Mouse (Mus musculus): Measurements from ENCODE around the gene Rasgrf2. TPM values are rescaled to one million over a fixed set of nuclear protein-coding genes. Genes with fewer than 3 reads are reported as not detected.
"Not testable (repeated sequence)": the region's sequence is repeated elsewhere in the genome, so short reads cannot be mapped to it uniquely, and the experiment has no call there.

Gene Rasgrf2
- polyA plus RNA-seq (2012; rRNA removed) = 0.03 and 0.09 TPM in 2 replicates
- polyA plus RNA-seq (2014; fragmentation: Nextera tagmentation; extraction: Ambion mirVana) = 0.10 and 0.13 TPM in 2 replicates

DNA sequence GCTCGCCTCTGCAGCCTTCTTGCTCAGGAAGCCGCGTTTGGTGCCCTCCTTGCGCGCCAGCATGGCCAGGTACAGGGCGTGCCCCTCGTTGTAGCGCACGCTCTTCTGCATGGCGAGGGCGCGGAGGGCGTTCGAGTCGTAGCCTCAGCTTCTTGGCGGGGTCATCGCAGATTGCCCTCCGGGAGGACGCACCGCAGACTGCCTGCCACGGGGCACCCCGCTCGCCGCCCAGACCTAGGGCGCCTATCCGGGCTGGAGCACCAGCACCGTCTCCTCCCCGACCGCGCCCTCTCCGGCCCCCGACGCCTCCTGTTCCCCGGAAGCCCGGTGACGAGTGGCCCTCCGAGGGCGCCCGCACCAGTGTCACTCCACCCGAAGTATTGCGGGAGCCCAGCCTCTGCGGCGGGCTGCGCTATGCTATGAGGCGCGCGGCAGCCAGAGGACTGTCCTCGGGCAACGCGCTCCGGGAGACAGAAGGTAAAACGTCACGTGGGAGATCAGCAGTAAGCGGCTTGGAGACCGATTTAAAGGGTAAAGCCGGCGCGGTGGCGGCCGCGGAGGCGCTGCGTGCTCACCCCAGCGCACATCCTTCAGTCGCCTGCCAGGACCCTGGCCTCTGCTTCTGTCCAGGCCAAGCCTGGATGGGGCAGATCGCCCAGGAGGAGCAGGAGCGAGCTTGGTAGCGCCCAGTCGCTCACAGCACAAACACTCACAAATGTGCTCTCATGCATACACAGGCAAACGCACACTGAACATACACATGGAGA is at the start of gene Rasgrf2:
TSS of gene Rasgrf2 (minus strand) at position 273 of the 767 bp plus-strand sequence.
- peak; percentile 23; the same call in 1 of the 2 replicates for ATAC-seq (ENCODE audit: insufficient read depth)
- H3K27ac ChIP-seq = no peak within 1 kb of the TSS
- H3K4me3 ChIP-seq (ENCODE audit: insufficient read depth in 1 of 2, low read depth in 2 of 2, low read length in 2 of 2) = peak within 1 kb of the TSS; percentile 8 to 39; a peak in 3 of 4 replicates
- H3K4me2 ChIP-seq (ENCODE audit: low read depth) = peak within 1 kb of the TSS; percentile 58
- DNase-seq (ENCODE audit: low read depth in 3 of 3, low spot score in 3 of 3) = no peak
- H3K36me3 ChIP-seq (replicated peaks; ENCODE audit: control insufficient read depth, insufficient read depth, low read depth) = no peaks in the 10 kb centered on the region
- no peaks in the 10 kb centered on the region for H3K9me3 ChIP-seq (ENCODE audit: control insufficient read depth, low read length)
- H3K4me1 ChIP-seq (replicated peaks; ENCODE audit: control insufficient read depth in 2 of 2, insufficient read depth in 2 of 2, low read length in 1 of 2) = no peaks in the 10 kb centered on the region
- WGBS (ENCODE audit: insufficient replicate concordance) = 2% methylated on average over 70 of the region's 70 CpGs
- TF ChIP-seq CTCF (IDR thresholded peaks at IDR 0.05; ENCODE audit: low read depth) (no peak), EP300 (IDR thresholded peaks at IDR 0.05; ENCODE audit: low read depth) (no peak)
- peaks cover 12% of the 10 kb centered on the region for H3K27me3 ChIP-seq (ENCODE audit: control insufficient read depth, insufficient read depth, low read length)
- no peak within 1 kb of the TSS for H3K9ac ChIP-seq (replicated peaks)

DNA sequence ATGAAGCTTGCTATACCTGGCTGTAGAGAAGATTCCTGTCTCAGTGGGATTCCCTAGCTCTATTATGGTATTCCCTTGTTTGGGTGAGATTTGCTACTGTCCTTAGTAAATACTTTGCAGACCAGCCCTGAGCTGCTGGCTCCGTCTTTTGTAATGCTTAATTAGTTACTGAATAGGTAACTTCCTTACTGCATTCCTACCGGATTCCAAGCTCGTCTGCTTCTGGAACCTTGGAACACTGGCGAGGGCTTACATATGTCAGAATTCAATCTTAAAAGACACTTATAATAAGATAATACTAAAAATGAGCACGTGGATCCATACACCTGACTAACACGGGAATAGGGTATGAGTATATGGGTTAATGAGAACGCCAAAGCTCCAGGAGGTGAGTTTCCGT is 41.2 kb upstream of the Rasgrf2 start:
- not testable (repeated sequence) for H3K4me1 ChIP-seq (replicated peaks; ENCODE audit: control insufficient read depth in 2 of 2, insufficient read depth in 2 of 2, low read length in 1 of 2); DNase-seq (ENCODE audit: low read depth in 3 of 3, low spot score in 3 of 3); H3K4me3 ChIP-seq (ENCODE audit: insufficient read depth in 1 of 2, low read depth in 2 of 2, low read length in 2 of 2); H3K27me3 ChIP-seq (ENCODE audit: control insufficient read depth, insufficient read depth, low read length); ATAC-seq (ENCODE audit: insufficient read depth); H3K27ac ChIP-seq; H3K9me3 ChIP-seq (ENCODE audit: control insufficient read depth, low read length); H3K36me3 ChIP-seq (replicated peaks; ENCODE audit: control insufficient read depth, insufficient read depth, low read depth); H3K4me2 ChIP-seq (ENCODE audit: low read depth); H3K9ac ChIP-seq (replicated peaks)
- WGBS (ENCODE audit: insufficient replicate concordance) = 62% methylated on average over 8 of the region's 8 CpGs

DNA sequence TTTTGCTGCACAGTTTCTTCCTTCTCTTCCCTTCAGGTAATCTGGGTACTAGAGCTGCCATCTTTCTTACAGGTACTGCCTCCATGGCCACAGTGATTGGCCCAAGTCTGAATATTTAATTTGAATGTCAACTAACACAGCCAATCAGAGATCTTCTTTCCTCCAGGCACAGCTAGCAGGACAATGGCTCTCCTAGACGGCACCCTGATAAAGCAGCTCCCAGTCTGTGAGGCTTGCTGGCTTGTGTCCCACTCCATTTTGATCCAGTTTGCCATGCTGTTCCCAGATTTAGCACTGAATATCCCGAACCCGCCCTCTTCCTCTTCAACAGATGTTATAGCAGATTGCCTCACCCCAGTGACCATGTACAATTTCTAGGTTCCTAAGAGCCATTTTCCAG is 19.1 kb upstream of the Rasgrf2 start:
- DNase-seq (ENCODE audit: low read depth in 3 of 3, low spot score in 3 of 3) = no peak
- no peak for TF ChIP-seq EP300 (IDR thresholded peaks at IDR 0.05; ENCODE audit: low read depth)
- TF ChIP-seq CTCF (IDR thresholded peaks at IDR 0.05; ENCODE audit: low read depth) = no peak

DNA sequence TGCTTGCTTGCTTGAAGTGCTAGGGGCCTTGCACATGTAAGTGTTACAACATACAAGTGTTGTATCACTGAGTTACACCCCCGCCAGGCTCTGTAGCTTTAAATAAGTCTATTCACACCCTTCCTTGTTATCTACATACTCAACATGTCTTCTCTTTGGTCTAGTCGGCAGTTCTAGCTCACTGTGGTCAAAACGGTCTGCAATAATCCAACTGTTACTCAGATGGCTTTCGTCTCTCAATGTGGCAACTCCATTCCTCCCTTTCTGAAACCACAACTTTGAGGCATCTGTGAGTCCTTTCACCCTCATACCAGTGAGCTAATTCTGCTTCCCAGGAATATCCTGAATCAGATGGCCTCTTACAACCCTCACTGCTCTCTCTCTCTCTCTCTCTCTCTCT is 17.4 kb upstream of the Rasgrf2 start:
- 39% methylated on average over 4 of the region's 4 CpGs for WGBS (ENCODE audit: insufficient replicate concordance)
- Histone ChIP-seq H3K27me3 (ENCODE audit: control insufficient read depth, insufficient read depth, low read length) (no peaks in the 10 kb centered on the region), H3K36me3 (replicated peaks; ENCODE audit: control insufficient read depth, insufficient read depth, low read depth) (no peaks in the 10 kb centered on the region), H3K4me2 (ENCODE audit: low read depth) (no peak overlapping the region), H3K27ac (no peak overlapping the region), H3K4me3 (ENCODE audit: insufficient read depth in 1 of 2, low read depth in 2 of 2, low read length in 2 of 2) (no peak overlapping the region), H3K9me3 (ENCODE audit: control insufficient read depth, low read length) (0 out of 2 replicates have a peak, but pooled peaks cover 2% of the 10 kb centered on the region), H3K9ac (replicated peaks) (no peak overlapping the region), H3K4me1 (replicated peaks; ENCODE audit: control insufficient read depth in 2 of 2, insufficient read depth in 2 of 2, low read length in 1 of 2) (no peaks in the 10 kb centered on the region)
- no peak for TF ChIP-seq EP300 (IDR thresholded peaks at IDR 0.05; ENCODE audit: low read depth)
- no peak for TF ChIP-seq CTCF (IDR thresholded peaks at IDR 0.05; ENCODE audit: low read depth)
- DNase-seq (ENCODE audit: low read depth in 3 of 3, low spot score in 3 of 3) (no peak), ATAC-seq (ENCODE audit: insufficient read depth) (no peak)

More for the DNA sequence above, 19.1 kb upstream of the Rasgrf2 start:
- Histone ChIP-seq H3K9ac (replicated peaks) (no peak overlapping the region), H3K4me1 (replicated peaks; ENCODE audit: control insufficient read depth in 2 of 2, insufficient read depth in 2 of 2, low read length in 1 of 2) (no peaks in the 10 kb centered on the region), H3K4me3 (ENCODE audit: insufficient read depth in 1 of 2, low read depth in 2 of 2, low read length in 2 of 2) (no peak overlapping the region), H3K27ac (no peak overlapping the region), H3K4me2 (ENCODE audit: low read depth) (no peak overlapping the region), H3K27me3 (ENCODE audit: control insufficient read depth, insufficient read depth, low read length) (no peaks in the 10 kb centered on the region), H3K9me3 (ENCODE audit: control insufficient read depth, low read length) (no peaks in the 10 kb centered on the region), H3K36me3 (replicated peaks; ENCODE audit: control insufficient read depth, insufficient read depth, low read depth) (no peaks in the 10 kb centered on the region)
- ATAC-seq (ENCODE audit: insufficient read depth) = no peak
- WGBS (ENCODE audit: insufficient replicate concordance) = 54% methylated on average over 3 of the region's 3 CpGs

DNA sequence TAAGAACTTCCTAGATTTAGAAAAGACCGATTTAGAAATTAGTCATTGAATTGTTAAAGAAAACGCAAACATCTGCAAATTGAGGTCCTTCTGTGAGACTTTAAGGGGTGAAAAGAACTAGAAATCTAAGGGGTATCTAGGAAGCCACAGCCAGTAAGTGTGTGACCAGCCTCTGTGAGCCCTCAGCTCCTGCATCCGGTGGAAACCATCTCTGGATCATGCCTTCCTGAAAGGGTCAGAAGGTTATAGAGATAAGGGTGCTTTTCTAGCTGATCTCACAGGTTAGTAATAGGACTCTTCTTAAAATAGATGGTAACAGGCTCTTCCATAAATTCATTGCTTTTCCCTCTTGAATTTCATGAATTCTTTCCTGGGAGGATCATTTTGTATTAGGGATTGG is 3.3 kb upstream of the Rasgrf2 start:
- no peak for ATAC-seq (ENCODE audit: insufficient read depth)
- no peak for DNase-seq (ENCODE audit: low read depth in 3 of 3, low spot score in 3 of 3)
- WGBS (ENCODE audit: insufficient replicate concordance) = 43% methylated on average over 3 of the region's 3 CpGs
- Histone ChIP-seq H3K9me3 (ENCODE audit: control insufficient read depth, low read length) (no peaks in the 10 kb centered on the region), H3K27me3 (ENCODE audit: control insufficient read depth, insufficient read depth, low read length) (peaks cover 12% of the 10 kb centered on the region), H3K27ac (no peak overlapping the region), H3K9ac (replicated peaks) (no peak overlapping the region), H3K4me1 (replicated peaks; ENCODE audit: control insufficient read depth in 2 of 2, insufficient read depth in 2 of 2, low read length in 1 of 2) (no peaks in the 10 kb centered on the region), H3K4me3 (ENCODE audit: insufficient read depth in 1 of 2, low read depth in 2 of 2, low read length in 2 of 2) (no peak overlapping the region), H3K36me3 (replicated peaks; ENCODE audit: control insufficient read depth, insufficient read depth, low read depth) (no peaks in the 10 kb centered on the region), H3K4me2 (ENCODE audit: low read depth) (no peak overlapping the region)
- TF ChIP-seq CTCF (IDR thresholded peaks at IDR 0.05; ENCODE audit: low read depth) (no peak), EP300 (IDR thresholded peaks at IDR 0.05; ENCODE audit: low read depth) (no peak)
